Mouse (Mus musculus): ENCODE results near the gene Robo1.

Gene Robo1

GRCm38 (mm10) chr16:72610661-72611112, 302.6 kb downstream of the Robo1 start:
- no peak for DNase-seq

- no peak for DNase-seq
Observed at GRCm38 (mm10) chr16:72614898-72615297, 306.8 kb downstream of the Robo1 start.

GRCm38 (mm10) chr16:72615360-72615759, 307.3 kb downstream of the Robo1 start:
- DNase-seq = no peak

- no peak for DNase-seq
Observed at GRCm38 (mm10) chr16:72622371-72622770, 314.3 kb downstream of the Robo1 start.

GRCm38 (mm10) chr16:72622868-72623267, 314.8 kb downstream of the Robo1 start:
- no peak for DNase-seq

- peak; percentile 8 to 46 for DNase-seq
Observed at GRCm38 (mm10) chr16:72633846-72634245, 325.7 kb downstream of the Robo1 start.

- no peak for DNase-seq
Observed at GRCm38 (mm10) chr16:72639332-72639940, 331.3 kb downstream of the Robo1 start.

- peak; percentile 31 to 64 for DNase-seq
Observed at GRCm38 (mm10) chr16:72640932-72641811, 333.1 kb downstream of the Robo1 start.

GRCm38 (mm10) chr16:72645890-72646289, 337.8 kb downstream of the Robo1 start:
- DNase-seq = no peak

- peak in 1 of 2 experiments; percentile 53 for DNase-seq
Observed at GRCm38 (mm10) chr16:72649314-72649713, 341.2 kb downstream of the Robo1 start.

GRCm38 (mm10) chr16:72655411-72655810, 347.3 kb downstream of the Robo1 start:
- no peak for DNase-seq

GRCm38 (mm10) chr16:72662837-72663350, 354.8 kb downstream of the Robo1 start:
- DNase-seq = peak; percentile 77 to 84

- DNase-seq = peak; percentile 63 to 66
Observed at GRCm38 (mm10) chr16:72663351-72664232, 355.5 kb downstream of the Robo1 start.

GRCm38 (mm10) chr16:72664233-72664613, 356.1 kb downstream of the Robo1 start:
- DNase-seq = peak; percentile 21 to 25

GRCm38 (mm10) chr16:72664806-72665205, 356.7 kb downstream of the Robo1 start:
- no peak for DNase-seq

GRCm38 (mm10) chr16:72665454-72665853, 357.3 kb downstream of the Robo1 start:
- DNase-seq = no peak

GRCm38 (mm10) chr16:72670240-72671038, 362.3 kb downstream of the Robo1 start:
- no peak for DNase-seq

GRCm38 (mm10) chr16:72677234-72677633, 369.1 kb downstream of the Robo1 start:
- DNase-seq = no peak

- DNase-seq = no peak
Observed at GRCm38 (mm10) chr16:72678450-72678849, 370.3 kb downstream of the Robo1 start.

GRCm38 (mm10) chr16:72678947-72679558, 370.9 kb downstream of the Robo1 start:
- no peak for DNase-seq
